Mouse (Mus musculus) thymus, postnatal 10 days (tissue): ENCODE data around the gene Slc35f4.

Experiments
- DNase-seq, 2 experiments: peaks; one replicate each; pipeline ENCODE4 v3.0.0; 2021; ENCODE audit warnings: low spot score in 2 of 2

Gene Slc35f4

GRCm38 (mm10) chr14:49525931-49526291, at the start of gene Slc35f4:
Gene Slc35f4, minus strand, starts transcription at chr14:49526046.
- no peak for DNase-seq

- DNase-seq, result no peak
Measured at GRCm38 (mm10) chr14:49568369-49568768, 42.5 kb upstream of the Slc35f4 start.

- DNase-seq, result no peak
Measured at GRCm38 (mm10) chr14:49560706-49561105, 34.9 kb upstream of the Slc35f4 start.

- DNase-seq, result no peak
Measured at GRCm38 (mm10) chr14:49540104-49540503, 14.3 kb upstream of the Slc35f4 start.

GRCm38 (mm10) chr14:49525176-49525930, 493 bp downstream of the Slc35f4 start:
- peak in 1 of 2 experiments; percentile 16 for DNase-seq

GRCm38 (mm10) chr14:49524665-49525064, 1.2 kb downstream of the Slc35f4 start:
- no peak for DNase-seq

- no peak for DNase-seq
Measured at GRCm38 (mm10) chr14:49515096-49515665, 10.7 kb downstream of the Slc35f4 start.

- DNase-seq, result no peak
Measured at GRCm38 (mm10) chr14:49514137-49514536, 11.7 kb downstream of the Slc35f4 start.

GRCm38 (mm10) chr14:49495192-49495591, 30.7 kb downstream of the Slc35f4 start:
- no peak for DNase-seq

GRCm38 (mm10) chr14:49493793-49494192, 32.1 kb downstream of the Slc35f4 start:
- DNase-seq, result no peak

- DNase-seq, result no peak
Measured at GRCm38 (mm10) chr14:49492506-49492905, 33.3 kb downstream of the Slc35f4 start.

GRCm38 (mm10) chr14:49476602-49477001, 49.2 kb downstream of the Slc35f4 start:
- DNase-seq, result no peak

GRCm38 (mm10) chr14:49461761-49462160, 64.1 kb downstream of the Slc35f4 start:
- no peak for DNase-seq

GRCm38 (mm10) chr14:49460799-49461198, 65.0 kb downstream of the Slc35f4 start:
- no peak for DNase-seq

- DNase-seq, result no peak
Measured at GRCm38 (mm10) chr14:49454283-49454914, 71.4 kb downstream of the Slc35f4 start.

- DNase-seq, result no peak
Measured at GRCm38 (mm10) chr14:49453782-49454181, 72.1 kb downstream of the Slc35f4 start.

GRCm38 (mm10) chr14:49447669-49448068, 78.2 kb downstream of the Slc35f4 start:
- no peak for DNase-seq

- no peak for DNase-seq
Measured at GRCm38 (mm10) chr14:49446461-49446860, 79.4 kb downstream of the Slc35f4 start.

GRCm38 (mm10) chr14:49436811-49437210, 89.0 kb downstream of the Slc35f4 start:
- no peak for DNase-seq

- DNase-seq, result no peak
Measured at GRCm38 (mm10) chr14:49431821-49432220, 94.0 kb downstream of the Slc35f4 start.

GRCm38 (mm10) chr14:49392482-49392881, 133.4 kb downstream of the Slc35f4 start:
- no peak for DNase-seq

GRCm38 (mm10) chr14:49362161-49362560, 163.7 kb downstream of the Slc35f4 start:
- no peak for DNase-seq

- no peak for DNase-seq
Measured at GRCm38 (mm10) chr14:49355561-49355960, 170.3 kb downstream of the Slc35f4 start.
